Mouse (Mus musculus) left cerebral cortex, postnatal 4 days (tissue): ENCODE measurements at regions not wholly inside any gene's neighbourhood (a gene's known extent, or its start where the extent isn't known, plus 50 kb on each side); places are given as distances from the start of the nearest gene placed in this dataset.

Source experiments
- DNase-seq: peaks from one replicate; pipeline ENCODE4 v3.0.0-alpha.2; 2022
- intact Hi-C: fragments of 180-260 bp; cut with DNase I; formaldehyde crosslinking; loops from one replicate; pipeline ENCODE4 v1.15.1; 2025

DNA sequence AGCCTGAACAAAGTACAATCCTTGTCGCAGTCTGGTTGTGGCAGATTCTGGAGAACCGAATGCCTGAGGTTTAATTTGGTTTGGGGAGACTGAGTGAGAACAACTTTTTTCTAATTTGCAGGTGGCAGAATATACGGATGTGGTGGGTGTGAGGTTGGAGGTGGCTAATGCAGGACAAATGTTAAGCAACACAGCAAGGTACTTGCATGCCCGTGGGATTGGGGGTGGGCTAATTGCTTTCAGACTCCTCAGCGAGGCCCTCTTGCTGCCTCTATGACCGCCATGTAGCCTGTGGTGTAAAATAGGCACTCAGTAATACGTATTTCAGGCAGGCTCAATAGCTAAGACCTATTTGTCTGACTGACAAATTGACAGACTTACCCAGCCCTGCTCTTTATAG is 109.4 kb upstream of the Frg1 start:
- no peak for DNase-seq
- intact Hi-C loops = no loop called here

DNA sequence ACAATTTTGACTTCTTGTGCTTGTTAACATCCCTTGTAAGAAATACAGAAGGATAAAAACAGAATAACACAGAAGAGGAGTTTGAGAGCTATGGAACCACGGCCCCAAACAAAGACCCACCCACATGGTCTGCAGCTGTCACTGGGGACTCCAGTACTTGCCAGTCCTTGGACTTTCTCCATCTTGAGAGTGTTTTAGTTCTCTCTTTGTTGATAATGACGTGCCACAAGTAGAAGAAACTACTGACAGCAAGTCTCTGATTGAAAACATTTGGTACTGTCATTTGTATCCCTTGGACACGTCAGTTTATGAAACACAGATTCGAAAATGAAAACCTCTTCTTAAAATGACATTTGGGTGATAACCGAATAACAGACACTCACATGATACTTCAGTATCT is 68.3 kb upstream of the Frg1 start:
- intact Hi-C loops = no loop called here

GRCm38 (mm10) chr8:41483297-41483696 is 66.4 kb upstream of the Frg1 start:
- no peak for DNase-seq
- intact Hi-C loops = no loop called here

More for the DNA sequence above, 68.3 kb upstream of the Frg1 start:
- no peak for DNase-seq

- no peak for DNase-seq
- intact Hi-C loops = no loop called here
These were observed 56.3 kb upstream of the Frg1 start for GRCm38 (mm10) chr8:41472992-41473699.

GRCm38 (mm10) chr8:41472233-41472632 is 55.4 kb upstream of the Frg1 start:
- no peak for DNase-seq
- intact Hi-C loops = no loop called here
